Mouse (Mus musculus) erythroblast, embryonic 14.5 days (primary cell): Measurements from ENCODE around the gene Syndig1.

ENCODE experiments used
- GATA1 ChIP-seq: IDR thresholded peaks from 2 replicates; pipeline ENCODE4 v1.6.1; 2012; ENCODE audit warnings: low read length, inconsistent platforms, mixed read lengths
- TAL1 ChIP-seq: IDR thresholded peaks from 3 replicates; pipeline ENCODE4 v1.6.1; 2012; ENCODE audit warnings: low read length, inconsistent platforms, mixed read lengths

DNA sequence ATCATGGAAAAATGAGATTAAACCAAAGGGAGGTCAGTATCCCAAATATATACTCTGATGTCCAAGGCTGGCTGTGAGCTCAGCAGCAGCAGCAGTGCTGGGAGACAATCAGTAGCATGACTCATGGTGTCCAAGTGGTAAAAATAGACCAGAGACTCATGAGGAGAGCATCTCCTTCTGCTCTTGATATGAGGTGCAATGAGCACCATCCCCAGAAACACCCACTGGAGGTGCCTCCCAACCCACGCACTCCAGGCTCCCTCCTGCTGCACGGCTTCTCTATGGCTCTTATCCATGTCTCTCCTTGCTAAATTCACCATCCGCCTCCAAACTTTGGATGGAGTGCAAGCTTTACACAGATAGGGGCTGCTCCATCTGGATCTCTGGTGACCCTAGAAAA, 44.3 kb downstream of the Syndig1 start:
- TF ChIP-seq GATA1 (no peak), TAL1 (no peak)
